Mouse (Mus musculus) bone marrow, adult 2 months (tissue): Measurements from ENCODE around the gene Itpk1.

Experiments used
- CTCF ChIP-seq: fragments of 200-500 bp; IDR thresholded peaks from 2 replicates; pipeline ENCODE4 v1.5.1; 2011; ENCODE audit warnings: low read length, control low read depth; ENCODE audit not compliant: control insufficient read depth, insufficient read depth
- POLR2A ChIP-seq: fragments of 200-500 bp; IDR thresholded peaks from 2 replicates; pipeline ENCODE4 v1.6.1; 2011; ENCODE audit warnings: low read depth, mild to moderate bottlenecking, control low read depth, low read length, borderline replicate concordance; ENCODE audit not compliant: control insufficient read depth

DNA sequence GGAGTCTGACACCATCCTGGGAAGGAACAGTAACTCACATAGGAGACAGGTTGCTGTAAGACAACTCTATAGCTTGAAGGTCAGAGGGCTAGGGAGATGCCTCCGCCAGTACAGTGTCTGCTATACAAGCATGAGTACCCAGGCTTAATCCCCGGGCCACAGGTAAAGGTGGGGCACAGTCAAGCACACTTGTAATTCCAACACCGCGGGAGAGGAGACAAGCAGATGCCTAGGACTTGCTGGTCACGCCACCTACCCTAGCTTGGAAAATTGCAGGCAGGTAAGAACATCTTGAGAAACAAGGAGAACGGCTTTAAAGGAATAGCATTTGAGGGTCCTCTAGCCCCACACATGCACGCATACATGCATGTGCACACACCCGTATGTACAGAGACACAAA, 97.7 kb downstream of the Itpk1 start:
- TF ChIP-seq CTCF (no peak), POLR2A (no peak)
